Mouse (Mus musculus): ENCODE data around the gene Cecr2.

The Cecr2 gene

DNA sequence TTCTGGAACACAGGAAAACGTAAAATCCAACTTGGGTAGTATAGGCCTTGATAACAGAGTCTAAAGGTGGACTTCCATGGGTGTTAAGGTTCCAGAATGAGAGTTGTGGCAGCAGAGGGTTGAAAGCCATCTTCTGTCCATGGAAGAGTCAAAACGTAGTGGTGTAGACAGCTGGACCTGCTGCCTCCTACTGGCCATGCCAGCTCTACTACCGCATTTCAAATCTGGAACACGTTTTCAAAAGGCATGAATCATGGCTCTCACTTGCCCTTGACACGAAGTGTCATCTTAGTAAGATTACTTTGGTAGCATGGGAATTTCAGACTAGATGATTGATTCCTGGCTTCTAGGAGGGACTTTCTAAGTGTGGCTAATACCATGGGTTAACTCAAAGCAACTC, 8.0 kb downstream of the Cecr2 start:
- no peak for DNase-seq

DNA sequence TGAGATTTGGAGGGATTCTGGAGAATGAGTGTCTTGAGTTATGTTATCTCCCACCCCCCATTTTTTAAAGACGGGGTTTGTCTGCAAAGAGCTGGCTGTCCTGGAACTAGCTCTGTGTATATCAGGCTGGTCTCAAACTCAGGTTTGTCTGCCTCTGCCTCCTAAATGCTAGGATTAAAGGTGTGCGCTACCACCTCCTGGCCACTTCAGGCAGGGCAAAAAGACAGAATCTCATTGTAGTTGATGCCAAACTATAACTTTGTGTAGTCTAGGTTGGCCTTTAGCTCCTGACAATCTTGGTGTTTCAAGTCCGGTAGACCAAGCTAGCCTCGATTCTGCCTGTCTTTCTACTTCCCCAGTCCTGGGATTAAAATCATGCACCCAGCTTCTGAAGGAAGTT, 8.7 kb downstream of the Cecr2 start:
- no peak for DNase-seq

- DNase-seq: no peak
Observed at GRCm38 (mm10) chr6:120675979-120676378, 9.8 kb downstream of the Cecr2 start.

DNA sequence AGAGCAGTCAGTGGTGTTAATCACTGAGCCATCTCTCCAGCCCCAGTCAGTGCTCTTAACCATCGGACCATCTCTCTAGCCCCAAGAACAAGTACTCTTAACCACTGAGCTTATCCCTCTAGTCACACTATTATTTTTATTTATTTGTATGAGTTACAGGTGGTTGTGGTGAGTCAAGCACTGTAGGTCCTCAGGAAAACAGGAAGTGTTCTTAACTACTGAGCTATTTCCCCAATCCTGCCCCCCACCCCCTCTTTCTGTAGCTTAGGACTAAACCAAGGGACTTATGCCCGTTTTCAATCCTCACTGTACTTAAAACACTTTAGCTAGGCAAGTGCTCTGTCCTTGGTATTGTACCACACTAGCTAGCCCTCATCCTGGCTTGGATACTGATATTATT, 17.2 kb downstream of the Cecr2 start:
- no peak for DNase-seq

DNA sequence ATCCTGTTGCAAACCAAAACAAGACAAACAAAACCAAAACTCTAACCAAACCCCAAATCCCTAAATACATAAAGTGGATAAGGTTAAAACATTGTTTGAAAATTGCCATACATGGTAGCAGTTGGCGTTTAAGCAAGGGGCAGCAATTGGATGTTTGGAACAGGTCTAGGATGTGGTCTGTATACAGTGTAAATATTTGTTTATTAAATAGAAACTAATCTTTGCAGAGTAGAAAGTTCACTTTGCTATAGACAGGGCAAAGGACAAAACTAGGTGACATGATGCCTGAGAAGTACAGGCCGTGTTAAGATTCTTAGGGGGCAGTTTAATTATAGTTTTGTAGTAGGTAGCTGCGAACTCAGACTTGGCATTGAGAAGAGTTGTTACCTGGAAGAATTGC, 18.6 kb downstream of the Cecr2 start:
- no peak for DNase-seq

DNA sequence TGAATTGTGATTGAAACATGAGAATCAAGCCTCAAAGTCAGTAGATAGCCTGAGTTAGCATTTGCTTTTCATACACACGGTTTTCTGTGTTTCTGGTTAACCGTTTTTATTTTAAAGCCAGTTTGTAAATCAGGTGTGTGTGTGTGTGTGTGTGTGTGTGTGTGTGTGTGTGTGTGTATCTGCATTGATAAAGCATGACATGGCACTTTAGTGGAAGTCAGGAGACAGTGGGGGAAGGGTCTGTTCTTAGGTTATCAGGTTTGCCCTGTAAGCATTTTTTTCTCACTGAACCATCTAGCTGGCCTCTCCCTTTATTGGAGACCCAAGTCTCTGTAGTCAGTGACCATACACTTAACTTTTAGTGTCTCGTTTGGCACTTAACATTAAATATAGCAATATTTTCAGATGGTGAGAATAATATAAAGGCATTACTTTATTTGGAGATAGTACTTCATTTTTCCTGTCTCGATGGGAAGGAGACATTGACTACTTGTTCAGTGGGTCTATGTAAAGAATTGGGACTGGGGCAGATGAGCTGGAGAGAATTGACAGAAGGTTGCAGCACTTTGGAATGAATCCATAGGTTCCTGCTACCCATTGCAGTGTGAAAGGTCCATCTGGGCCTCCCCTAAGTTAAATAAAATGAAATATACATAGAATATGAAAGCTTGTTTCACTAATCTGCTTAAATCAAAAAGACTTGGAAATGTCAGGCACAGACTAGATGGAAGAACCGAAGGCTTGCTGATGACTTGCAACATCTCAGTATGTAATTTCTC, 20.9 kb downstream of the Cecr2 start:
- DNase-seq: peak; percentile 40

- DNase-seq: no peak
Observed at GRCm38 (mm10) chr6:120700221-120700620, 34.1 kb downstream of the Cecr2 start.

GRCm38 (mm10) chr6:120704376-120704775, 38.2 kb downstream of the Cecr2 start:
- DNase-seq: peak; percentile 25

DNA sequence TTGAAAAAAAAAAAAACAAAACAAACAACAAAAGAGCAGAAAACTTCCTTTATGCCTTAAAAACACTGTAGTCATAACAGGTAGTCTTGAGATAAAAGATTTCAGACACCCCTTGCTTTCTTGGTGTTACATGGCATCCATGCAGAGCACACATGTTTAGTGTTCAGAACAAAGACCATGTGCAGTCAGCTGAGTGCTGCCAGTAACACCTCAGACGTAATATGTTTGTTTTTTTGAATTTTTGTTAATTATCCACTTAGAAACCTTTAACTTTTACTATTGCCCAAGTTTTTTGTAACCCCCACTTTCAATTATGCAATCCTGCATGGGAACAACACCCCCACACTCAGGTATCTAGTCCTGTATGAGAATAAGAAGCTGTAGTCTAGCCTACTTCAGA, 42.6 kb downstream of the Cecr2 start:
- DNase-seq: no peak

DNA sequence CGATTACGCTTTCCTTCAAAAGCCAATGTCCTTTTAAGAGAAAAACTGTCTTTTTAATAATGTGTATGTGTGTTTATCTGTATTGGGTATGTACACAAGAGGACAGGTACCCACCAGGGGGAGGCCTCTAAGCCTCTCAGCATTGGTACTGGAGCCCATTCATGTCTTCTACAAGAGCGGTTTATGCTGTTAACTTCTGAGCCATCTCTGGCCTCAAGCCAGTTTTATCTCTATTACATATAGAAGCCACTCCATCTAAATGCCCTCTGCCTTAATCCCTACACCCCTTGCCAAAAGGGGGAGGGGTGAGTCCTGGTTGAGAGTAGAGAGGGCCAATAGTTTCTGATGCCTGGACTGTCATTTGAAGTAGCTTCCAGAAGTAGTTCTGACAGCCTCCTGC, 48.6 kb downstream of the Cecr2 start:
- peak; percentile 10 for DNase-seq

DNA sequence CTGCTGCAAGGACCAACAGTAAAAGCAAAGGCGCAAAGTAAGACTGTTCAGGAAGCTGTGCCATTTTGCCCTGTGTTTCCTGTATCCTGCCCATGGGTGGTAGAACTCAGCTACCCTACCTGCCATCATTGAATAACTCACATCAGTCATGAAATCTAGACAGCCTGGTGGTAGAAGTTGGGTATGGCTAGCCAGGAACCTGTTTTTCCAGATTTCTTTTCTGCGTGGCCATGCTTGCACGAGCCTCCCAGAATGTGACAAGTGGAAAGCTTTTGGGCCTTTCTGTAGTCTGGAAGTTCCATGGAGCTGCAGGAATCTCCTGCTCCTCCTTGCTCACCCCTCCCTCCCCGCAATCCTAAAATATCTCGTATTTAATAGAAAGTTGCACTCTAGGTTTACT, 49.1 kb downstream of the Cecr2 start:
- no peak for DNase-seq

GRCm38 (mm10) chr6:120715851-120716250, 49.7 kb downstream of the Cecr2 start:
- DNase-seq: peak; percentile 25

GRCm38 (mm10) chr6:120716531-120716984, 50.4 kb downstream of the Cecr2 start:
- peak; percentile 14 for DNase-seq

GRCm38 (mm10) chr6:120725986-120726385, 59.8 kb downstream of the Cecr2 start:
- peak; percentile 11 for DNase-seq

GRCm38 (mm10) chr6:120736011-120736410, 69.8 kb downstream of the Cecr2 start:
- DNase-seq: no peak

DNA sequence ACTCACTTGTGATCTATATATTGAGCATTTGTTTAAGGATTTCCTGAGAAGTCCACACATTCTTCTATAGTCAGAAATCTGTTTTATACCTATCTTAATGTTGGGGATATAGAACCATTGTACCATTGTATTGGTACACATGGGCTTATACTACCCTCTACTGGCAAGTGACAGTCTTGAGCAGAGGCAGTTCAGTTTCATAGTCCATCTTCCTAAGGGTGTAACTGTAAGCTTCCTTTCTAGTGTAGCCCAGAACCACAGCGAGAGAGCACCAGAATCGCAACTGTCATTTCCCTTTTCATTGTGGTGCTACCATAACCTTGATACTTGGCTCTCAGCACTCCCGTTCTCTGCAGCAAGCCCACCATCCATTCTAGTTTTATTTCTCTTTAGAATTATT, 70.4 kb downstream of the Cecr2 start:
- DNase-seq: peak; percentile 45

- no peak for DNase-seq
Observed at GRCm38 (mm10) chr6:120743130-120743529, 77.0 kb downstream of the Cecr2 start.

GRCm38 (mm10) chr6:120744266-120744665, 78.1 kb downstream of the Cecr2 start:
- no peak for DNase-seq

GRCm38 (mm10) chr6:120746416-120746815, 80.2 kb downstream of the Cecr2 start:
- DNase-seq: no peak

DNA sequence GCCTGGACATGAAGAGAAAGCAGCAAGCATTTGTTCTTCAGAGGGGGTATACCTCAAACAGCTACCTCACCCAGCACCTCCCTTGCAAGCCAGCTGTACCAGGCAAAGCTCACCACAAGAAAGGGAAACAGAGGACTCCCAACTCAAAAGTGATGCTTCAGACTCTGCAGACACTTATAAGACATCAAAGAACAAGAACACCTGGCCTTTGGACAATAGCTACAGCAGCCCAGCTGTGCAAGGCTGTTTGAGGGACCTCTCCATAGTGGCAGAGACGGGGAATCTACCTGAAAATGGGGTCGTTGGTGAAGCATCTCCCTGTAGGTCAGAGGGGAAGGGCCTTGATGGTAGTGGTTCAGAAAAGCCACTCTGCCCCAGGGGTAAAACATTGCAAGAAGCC, 95.0 kb downstream of the Cecr2 start:
- DNase-seq: no peak

GRCm38 (mm10) chr6:120769972-120770371, 103.8 kb downstream of the Cecr2 start:
- no peak for DNase-seq

DNA sequence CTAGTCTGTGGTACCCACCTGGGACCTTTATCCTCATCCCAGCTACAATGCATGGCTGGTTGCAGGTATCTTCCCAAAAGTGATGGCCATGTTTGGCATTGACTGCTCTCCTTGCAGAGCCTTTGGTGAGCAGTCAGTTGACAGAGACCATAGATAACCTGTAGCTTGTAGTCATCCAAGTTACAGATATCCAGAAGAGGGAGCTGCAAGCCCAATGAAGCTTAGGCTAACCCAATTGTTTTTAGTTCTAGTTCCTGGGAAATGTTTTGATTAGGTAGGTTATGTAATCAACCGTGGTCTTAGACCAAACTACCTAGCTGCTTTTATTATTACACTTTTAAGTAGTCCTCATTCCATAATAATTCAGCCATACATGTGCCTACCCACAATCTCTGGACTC, 105.2 kb downstream of the Cecr2 start:
- DNase-seq: no peak

DNA sequence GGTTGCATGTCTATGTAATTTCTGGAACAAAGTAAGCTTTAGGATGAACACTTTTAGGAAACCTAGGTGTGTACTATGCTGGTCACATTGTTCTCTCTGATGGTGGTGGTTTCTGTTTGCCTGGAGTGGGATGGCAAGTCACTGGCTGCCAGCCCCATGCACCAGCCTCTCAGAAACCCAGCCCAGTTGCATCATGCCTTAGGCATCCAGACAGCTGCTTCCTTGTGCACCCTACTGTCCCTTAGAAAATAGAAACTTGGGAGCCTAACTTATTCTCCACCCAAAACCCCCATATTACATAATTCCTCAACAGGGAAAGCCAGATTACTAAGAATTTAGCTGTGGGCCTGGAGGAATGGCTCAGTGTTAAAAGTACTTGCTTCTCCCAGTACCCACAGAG, 105.9 kb downstream of the Cecr2 start:
- DNase-seq: no peak

- DNase-seq: peak; percentile 31
Observed at GRCm38 (mm10) chr6:120773149-120773628, 107.0 kb downstream of the Cecr2 start, which contains the start of gene Slc25a18. Gene Slc25a18, plus strand, starts transcription at chr6:120773578.

GRCm38 (mm10) chr6:120773763-120774162, 107.6 kb downstream of the Cecr2 start:
- DNase-seq: no peak
